Mouse (Mus musculus) intestine, embryonic 16.5 days (tissue): ENCODE measurements around the gene Capg. TPM values are rescaled to one million over a fixed set of nuclear protein-coding genes. Genes with fewer than 3 reads are reported as not detected.

ENCODE experiments used
- ATAC-seq: fragments of 200-750 bp; cut with Nextera tagmentation; 2 replicates; pipeline ENCODE4 v1.8.0; 2017; ENCODE audit warnings: moderate TSS enrichment, moderate library complexity
- H3K27ac ChIP-seq: fragments of 300-500 bp; sonication (generic); 2 replicates; pipeline ENCODE4 v1.5.1; 2014; ENCODE audit warnings: mild to moderate bottlenecking, low read length
- H3K27me3 ChIP-seq: fragments of 300-500 bp; sonication (generic); replicated peaks from 2 replicates; pipeline ENCODE4 v1.6.1; 2014; ENCODE audit warnings: low read length, control low read depth, mixed read lengths; ENCODE audit not compliant: control insufficient read depth, insufficient read depth
- H3K36me3 ChIP-seq: fragments of 300-500 bp; sonication (generic); 2 replicates; pipeline ENCODE4 v1.6.1; 2014; ENCODE audit warnings: low read length, control low read depth; ENCODE audit not compliant: control insufficient read depth, insufficient read depth
- H3K4me1 ChIP-seq: fragments of 300-500 bp; sonication (generic); 2 replicates; pipeline ENCODE4 v1.6.1; 2014; ENCODE audit warnings: low read length, control low read depth, mixed read lengths; ENCODE audit not compliant: control insufficient read depth, insufficient read depth
- H3K4me2 ChIP-seq: fragments of 300-500 bp; sonication (generic); 2 replicates; pipeline ENCODE4 v1.6.1; 2014; ENCODE audit warnings: low read depth, low read length, control low read depth
- H3K4me3 ChIP-seq: fragments of 300-500 bp; sonication (generic); 2 replicates; pipeline ENCODE4 v1.5.1; 2014; ENCODE audit warnings: mild to moderate bottlenecking, low read length
- H3K9ac ChIP-seq: fragments of 300-500 bp; sonication (generic); 2 replicates; pipeline ENCODE4 v1.6.1; 2014; ENCODE audit warnings: low read depth, low read length
- H3K9me3 ChIP-seq: fragments of 300-500 bp; sonication (generic); 2 replicates; pipeline ENCODE4 v1.6.1; 2016; ENCODE audit warnings: low read length, control low read depth; ENCODE audit not compliant: control insufficient read depth
- WGBS: fragments of 180-500 bp; shearing (Covaris S2); extraction: QIAGEN DNeasy Blood & Tissue Kit; methylation state at CpG from one replicate; pipeline ENCODE4 v1.1.7; 2014; 5-methylcytosine and 5-hydroxymethylcytosine counted together
- polyA plus RNA-seq: library from polyadenylated mRNA; unstranded; fragments of >200 nt; fragmentation: Nextera tagmentation; extraction: Ambion mirVana; gene quantifications from 2 replicates; pipeline ENCODE4 v1.2.1, GENCODE M21; 2015

Capg gene
- polyA plus RNA-seq, 1 experiment from 2014 or later, result 35.2 TPM

GRCm38 (mm10) chr6:72597083-72597874, 53.1 kb downstream of the Capg start:
- H3K4me2 ChIP-seq, result peak overlapping the region; percentile 79
- no peaks in the 10 kb centered on the region for H3K9me3 ChIP-seq
- H3K9ac ChIP-seq, result peak overlapping the region; percentile 80
- 33% methylated on average over 13 of the region's 13 CpGs for WGBS
- H3K4me1 ChIP-seq, result peaks cover 21% of the 10 kb centered on the region
- no peak for ATAC-seq
- no peaks in the 10 kb centered on the region for H3K36me3 ChIP-seq
- 0 out of 2 replicates have a peak overlapping the region, but pooled peaks have one; percentile 57 for H3K27ac ChIP-seq
- H3K4me3 ChIP-seq, result peak overlapping the region; percentile 79
- H3K27me3 ChIP-seq, result no peaks in the 10 kb centered on the region

GRCm38 (mm10) chr6:72597956-72598753, 54.0 kb downstream of the Capg start, which contains the start of the genes Elmod3 and Retsat:
Elmod3 (minus strand) TSS chr6:72598413.
Retsat (plus strand) TSS chr6:72598475.
- Histone ChIP-seq H3K36me3 (no peaks in the 10 kb centered on the region), H3K27ac (peak within 1 kb of the TSS; percentile 79), H3K4me1 (peaks cover 21% of the 10 kb centered on the region), H3K4me3 (peak within 1 kb of the TSS; percentile 79), H3K9ac (peak within 1 kb of the TSS; percentile 80), H3K4me2 (peak within 1 kb of the TSS; percentile 86), H3K27me3 (no peaks in the 10 kb centered on the region), H3K9me3 (no peaks in the 10 kb centered on the region)
- under 1% methylated on average over 38 of the region's 38 CpGs for WGBS
- peak; percentile 92 for ATAC-seq

- WGBS, result 37% methylated on average over 12 of the region's 12 CpGs
- H3K4me3 ChIP-seq, result peak overlapping the region; percentile 79
- H3K9ac ChIP-seq, result peak overlapping the region; percentile 73
Measured at GRCm38 (mm10) chr6:72598791-72599557, 54.8 kb downstream of the Capg start.

GRCm38 (mm10) chr6:72600216-72600615, 56.0 kb downstream of the Capg start:
- Histone ChIP-seq H3K27ac (no peak overlapping the region), H3K27me3 (no peaks in the 10 kb centered on the region), H3K9me3 (no peaks in the 10 kb centered on the region), H3K36me3 (no peaks in the 10 kb centered on the region), H3K4me2 (no peak overlapping the region), H3K4me3 (no peak overlapping the region), H3K4me1 (peaks cover 21% of the 10 kb centered on the region), H3K9ac (no peak overlapping the region)
- no peak for ATAC-seq
- 80% methylated on average over 6 of the region's 6 CpGs for WGBS

More at GRCm38 (mm10) chr6:72598791-72599557, 54.8 kb downstream of the Capg start:
- H3K4me2 ChIP-seq, result peak overlapping the region; percentile 86
- no peaks in the 10 kb centered on the region for H3K27me3 ChIP-seq
- peaks cover 21% of the 10 kb centered on the region for H3K4me1 ChIP-seq
- peak; percentile 44 for ATAC-seq
- H3K9me3 ChIP-seq, result no peaks in the 10 kb centered on the region
- peak overlapping the region; percentile 79 for H3K27ac ChIP-seq
- H3K36me3 ChIP-seq, result no peaks in the 10 kb centered on the region

GRCm38 (mm10) chr6:72600771-72601170, 56.6 kb downstream of the Capg start:
- Histone ChIP-seq H3K4me1 (peaks cover 21% of the 10 kb centered on the region), H3K9me3 (no peaks in the 10 kb centered on the region), H3K9ac (no peak overlapping the region), H3K4me3 (no peak overlapping the region), H3K27ac (no peak overlapping the region), H3K36me3 (no peaks in the 10 kb centered on the region), H3K27me3 (no peaks in the 10 kb centered on the region), H3K4me2 (no peak overlapping the region)
- WGBS, result 87% methylated on average over 12 of the region's 12 CpGs
- ATAC-seq, result no peak

GRCm38 (mm10) chr6:72601732-72602131, 57.5 kb downstream of the Capg start:
- WGBS, result 41% methylated on average over 1 of the region's 1 CpGs

GRCm38 (mm10) chr6:72604066-72604465, 59.9 kb downstream of the Capg start:
- Histone ChIP-seq H3K27me3 (no peaks in the 10 kb centered on the region), H3K36me3 (0 out of 2 replicates have a peak, but pooled peaks cover 9% of the 10 kb centered on the region), H3K4me1 (peaks cover 4% of the 10 kb centered on the region), H3K27ac (no peak overlapping the region), H3K4me3 (no peak overlapping the region), H3K9ac (no peak overlapping the region), H3K4me2 (no peak overlapping the region), H3K9me3 (no peaks in the 10 kb centered on the region)
- no peak for ATAC-seq
- 77% methylated on average over 2 of the region's 2 CpGs for whole genome bisulfite sequencing

More at GRCm38 (mm10) chr6:72601732-72602131, 57.5 kb downstream of the Capg start:
- Histone ChIP-seq H3K9me3 (no peaks in the 10 kb centered on the region), H3K4me1 (peaks cover 20% of the 10 kb centered on the region), H3K27me3 (no peaks in the 10 kb centered on the region), H3K4me2 (no peak overlapping the region), H3K4me3 (no peak overlapping the region), H3K27ac (no peak overlapping the region), H3K9ac (no peak overlapping the region), H3K36me3 (0 out of 2 replicates have a peak, but pooled peaks cover 7% of the 10 kb centered on the region)
- no peak for ATAC-seq

GRCm38 (mm10) chr6:72607060-72607459, 62.9 kb downstream of the Capg start:
- H3K27me3 ChIP-seq, result no peaks in the 10 kb centered on the region
- no peak overlapping the region for H3K4me2 ChIP-seq
- no peak overlapping the region for H3K9ac ChIP-seq
- H3K36me3 ChIP-seq, result 0 out of 2 replicates have a peak, but pooled peaks cover 15% of the 10 kb centered on the region
- H3K27ac ChIP-seq, result no peak overlapping the region
- H3K4me1 ChIP-seq, result no peaks in the 10 kb centered on the region; the same call in 1 of the 2 replicates
- no peaks in the 10 kb centered on the region for H3K9me3 ChIP-seq
- ATAC-seq, result peak; percentile 30; the same call in 1 of the 2 replicates
- no peak overlapping the region for H3K4me3 ChIP-seq
- WGBS, result 82% methylated on average over 4 of the region's 4 CpGs
